Mouse (Mus musculus): ENCODE data around the gene Cacnb1. TPM values are rescaled to one million over a fixed set of nuclear protein-coding genes. Genes with fewer than 3 reads are reported as not detected.

Cacnb1 gene
- polyA plus RNA-seq, 1 experiment from 2014 or later: 59.6 TPM

- Histone ChIP-seq H3K27me3 (replicated peaks; ENCODE audit: control insufficient read depth, insufficient read depth, low read length) (peaks cover 17% of the 10 kb centered on the region), H3K4me3 (ENCODE audit: low read length) (peak within 1 kb of the TSS; percentile 47), H3K4me1 (ENCODE audit: control insufficient read depth, insufficient read depth, low read depth, low read length) (peaks cover 12% of the 10 kb centered on the region; the same call in 1 of the 2 replicates), H3K9ac (ENCODE audit: low read depth, low read length) (peak within 1 kb of the TSS; percentile 72), H3K9me3 (ENCODE audit: control insufficient read depth, low read length) (no peaks in the 10 kb centered on the region), H3K4me2 (ENCODE audit: low read length) (peak within 1 kb of the TSS; percentile 77), H3K36me3 (ENCODE audit: control insufficient read depth, insufficient read depth, low read length) (no peaks in the 10 kb centered on the region), H3K27ac (ENCODE audit: low read depth, low read length) (peak within 1 kb of the TSS; percentile 50)
- peak; percentile 85 for ATAC-seq
- WGBS: under 1% methylated on average over 46 of the region's 48 CpGs
Observed at GRCm38 (mm10) chr11:98052989-98053834, 30.4 kb upstream of the Cacnb1 start, which contains the start of gene Stac2. Gene Stac2 (minus strand): TSS chr11:98053462.

DNA sequence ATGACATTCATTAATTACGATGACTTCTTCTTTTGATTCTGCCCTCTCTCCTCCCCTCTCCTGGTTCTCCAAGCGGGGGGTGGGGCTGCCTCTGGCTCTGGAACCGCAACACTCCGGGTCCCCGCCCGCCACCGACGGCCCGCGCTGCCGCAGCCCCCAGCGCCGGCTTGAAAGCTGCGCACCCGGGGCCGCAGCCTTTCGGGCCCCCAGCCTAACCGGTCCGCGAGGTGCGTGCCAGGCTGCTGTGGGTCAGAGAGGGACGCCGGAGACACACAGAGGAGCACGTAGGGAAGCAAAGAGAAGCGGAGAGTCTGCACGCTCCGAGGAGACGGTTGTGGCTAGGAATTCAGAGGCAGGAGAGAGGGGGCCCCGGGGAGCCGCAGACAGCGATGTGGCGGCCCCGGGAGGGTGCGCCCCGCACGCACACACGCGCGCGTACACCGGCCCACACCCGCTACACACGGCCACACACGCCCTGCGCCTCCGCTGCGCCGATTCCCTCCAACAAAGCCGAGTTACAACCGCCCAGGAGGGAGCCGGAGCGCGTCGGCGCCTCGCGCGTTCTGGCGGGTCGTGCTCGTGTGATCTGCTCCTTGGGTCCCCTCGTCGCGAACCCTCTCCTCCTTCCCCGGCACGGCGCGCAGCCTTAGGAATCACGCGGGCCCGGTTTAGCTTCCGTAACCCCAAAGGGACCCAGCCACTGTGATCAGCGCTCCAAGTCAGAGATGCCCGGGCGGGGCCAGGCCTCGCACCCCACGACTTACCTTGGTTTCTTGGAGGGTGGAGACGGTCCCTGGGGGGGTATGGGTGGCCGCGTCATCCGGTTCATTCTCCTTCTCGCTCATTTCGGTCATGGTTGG, 29.5 kb upstream of the Cacnb1 start:
- peak overlapping the region; percentile 50 for H3K27ac ChIP-seq (ENCODE audit: low read depth, low read length)
- ATAC-seq: peak; percentile 18
- WGBS: under 1% methylated on average over 71 of the region's 83 CpGs

GRCm38 (mm10) chr11:98051611-98052128, 28.8 kb upstream of the Cacnb1 start:
- H3K27me3 ChIP-seq (replicated peaks; ENCODE audit: control insufficient read depth, insufficient read depth, low read length): peaks cover 19% of the 10 kb centered on the region
- no peak for ATAC-seq
- no peaks in the 10 kb centered on the region for H3K36me3 ChIP-seq (ENCODE audit: control insufficient read depth, insufficient read depth, low read length)
- peak overlapping the region; percentile 72; the same call in 1 of the 2 replicates for H3K9ac ChIP-seq (ENCODE audit: low read depth, low read length)
- H3K4me3 ChIP-seq (ENCODE audit: low read length): peak overlapping the region; percentile 47
- H3K27ac ChIP-seq (ENCODE audit: low read depth, low read length): no peak overlapping the region
- H3K4me1 ChIP-seq (ENCODE audit: control insufficient read depth, insufficient read depth, low read depth, low read length): peaks cover 12% of the 10 kb centered on the region; the same call in 1 of the 2 replicates
- peak overlapping the region; percentile 77 for H3K4me2 ChIP-seq (ENCODE audit: low read length)
- no peaks in the 10 kb centered on the region for H3K9me3 ChIP-seq (ENCODE audit: control insufficient read depth, low read length)
- 4% methylated on average over 12 of the region's 12 CpGs for WGBS

More for the DNA sequence above, 29.5 kb upstream of the Cacnb1 start:
- Histone ChIP-seq H3K27me3 (replicated peaks; ENCODE audit: control insufficient read depth, insufficient read depth, low read length) (peaks cover 19% of the 10 kb centered on the region), H3K9ac (ENCODE audit: low read depth, low read length) (peak overlapping the region; percentile 72), H3K4me1 (ENCODE audit: control insufficient read depth, insufficient read depth, low read depth, low read length) (peaks cover 12% of the 10 kb centered on the region; the same call in 1 of the 2 replicates), H3K9me3 (ENCODE audit: control insufficient read depth, low read length) (no peaks in the 10 kb centered on the region), H3K4me2 (ENCODE audit: low read length) (peak overlapping the region; percentile 77), H3K4me3 (ENCODE audit: low read length) (peak overlapping the region; percentile 47), H3K36me3 (ENCODE audit: control insufficient read depth, insufficient read depth, low read length) (no peaks in the 10 kb centered on the region)

DNA sequence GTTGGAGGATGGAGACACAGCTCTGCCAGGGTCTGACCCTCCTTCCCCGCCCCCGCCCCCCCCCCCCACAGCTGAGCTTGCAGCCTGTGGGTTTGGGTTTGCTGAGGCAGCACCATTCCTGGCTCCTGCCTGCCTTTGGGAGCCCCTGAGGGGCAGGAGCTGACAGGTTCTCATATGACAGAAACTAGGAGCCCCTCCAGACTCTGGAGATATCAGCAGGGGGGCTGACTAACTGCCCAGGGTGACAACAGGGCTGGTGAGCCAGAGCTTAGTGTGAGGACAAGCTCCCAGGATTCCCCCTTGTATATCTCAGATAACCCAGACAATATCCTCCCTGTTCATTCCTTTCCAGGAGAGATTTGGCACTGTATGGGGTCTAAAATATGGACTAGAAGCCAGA, 28.1 kb upstream of the Cacnb1 start:
- WGBS: 0% methylated on average over 1 of the region's 2 CpGs
- Histone ChIP-seq H3K4me3 (ENCODE audit: low read length) (no peak overlapping the region), H3K4me2 (ENCODE audit: low read length) (no peak overlapping the region)

DNA sequence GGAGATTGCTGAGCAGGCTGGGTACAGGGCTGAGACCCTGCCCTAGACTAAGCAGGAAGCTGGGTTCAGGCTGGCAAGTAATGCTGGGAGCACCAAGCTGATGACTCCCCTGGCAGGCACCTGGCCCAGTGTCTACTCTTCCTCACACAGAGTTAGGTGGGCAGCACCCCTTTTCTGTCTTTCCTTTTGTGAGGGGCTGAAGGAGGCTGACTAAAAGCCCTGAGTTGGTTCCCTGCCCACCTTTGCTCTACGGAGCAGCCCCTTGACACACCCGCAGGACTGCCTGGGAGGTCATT, 27.6 kb upstream of the Cacnb1 start:
- no peaks in the 10 kb centered on the region for H3K36me3 ChIP-seq (ENCODE audit: control insufficient read depth, insufficient read depth, low read length)
- peaks cover 17% of the 10 kb centered on the region for H3K27me3 ChIP-seq (replicated peaks; ENCODE audit: control insufficient read depth, insufficient read depth, low read length)
- H3K9me3 ChIP-seq (ENCODE audit: control insufficient read depth, low read length): no peaks in the 10 kb centered on the region
- no peak overlapping the region for H3K9ac ChIP-seq (ENCODE audit: low read depth, low read length)
- H3K27ac ChIP-seq (ENCODE audit: low read depth, low read length): no peak overlapping the region
- peaks cover 12% of the 10 kb centered on the region; the same call in 1 of the 2 replicates for H3K4me1 ChIP-seq (ENCODE audit: control insufficient read depth, insufficient read depth, low read depth, low read length)
- ATAC-seq: no peak
- H3K4me3 ChIP-seq (ENCODE audit: low read length): no peak overlapping the region
- H3K4me2 ChIP-seq (ENCODE audit: low read length): no peak overlapping the region
- WGBS: 4% methylated on average over 2 of the region's 2 CpGs

More for the DNA sequence above, 28.1 kb upstream of the Cacnb1 start:
- Histone ChIP-seq H3K27ac (ENCODE audit: low read depth, low read length) (no peak overlapping the region), H3K9me3 (ENCODE audit: control insufficient read depth, low read length) (no peaks in the 10 kb centered on the region), H3K27me3 (replicated peaks; ENCODE audit: control insufficient read depth, insufficient read depth, low read length) (peaks cover 19% of the 10 kb centered on the region), H3K36me3 (ENCODE audit: control insufficient read depth, insufficient read depth, low read length) (no peaks in the 10 kb centered on the region), H3K9ac (ENCODE audit: low read depth, low read length) (no peak overlapping the region), H3K4me1 (ENCODE audit: control insufficient read depth, insufficient read depth, low read depth, low read length) (peaks cover 12% of the 10 kb centered on the region; the same call in 1 of the 2 replicates)
- ATAC-seq: no peak

- Histone ChIP-seq H3K4me1 (ENCODE audit: control insufficient read depth, insufficient read depth, low read depth, low read length) (peaks cover 12% of the 10 kb centered on the region; the same call in 1 of the 2 replicates), H3K27me3 (replicated peaks; ENCODE audit: control insufficient read depth, insufficient read depth, low read length) (peaks cover 17% of the 10 kb centered on the region), H3K9ac (ENCODE audit: low read depth, low read length) (no peak overlapping the region), H3K36me3 (ENCODE audit: control insufficient read depth, insufficient read depth, low read length) (no peaks in the 10 kb centered on the region), H3K27ac (ENCODE audit: low read depth, low read length) (no peak overlapping the region), H3K4me2 (ENCODE audit: low read length) (no peak overlapping the region), H3K4me3 (ENCODE audit: low read length) (no peak overlapping the region), H3K9me3 (ENCODE audit: control insufficient read depth, low read length) (no peaks in the 10 kb centered on the region)
- WGBS: 78% methylated on average over 14 of the region's 14 CpGs
- no peak for ATAC-seq
Observed at GRCm38 (mm10) chr11:98049672-98050519, 27.1 kb upstream of the Cacnb1 start.

- WGBS: 59% methylated on average over 4 of the region's 4 CpGs
- H3K27ac ChIP-seq (ENCODE audit: low read depth, low read length): no peak overlapping the region
- peaks cover 14% of the 10 kb centered on the region for H3K27me3 ChIP-seq (replicated peaks; ENCODE audit: control insufficient read depth, insufficient read depth, low read length)
- peaks cover 10% of the 10 kb centered on the region; the same call in 1 of the 2 replicates for H3K4me1 ChIP-seq (ENCODE audit: control insufficient read depth, insufficient read depth, low read depth, low read length)
- H3K9me3 ChIP-seq (ENCODE audit: control insufficient read depth, low read length): no peaks in the 10 kb centered on the region
- ATAC-seq: peak; percentile 79
- no peak overlapping the region for H3K4me3 ChIP-seq (ENCODE audit: low read length)
- H3K36me3 ChIP-seq (ENCODE audit: control insufficient read depth, insufficient read depth, low read length): no peaks in the 10 kb centered on the region
- H3K4me2 ChIP-seq (ENCODE audit: low read length): no peak overlapping the region
- H3K9ac ChIP-seq (ENCODE audit: low read depth, low read length): no peak overlapping the region
Observed at GRCm38 (mm10) chr11:98047745-98048144, 24.9 kb upstream of the Cacnb1 start.

GRCm38 (mm10) chr11:98046466-98046865, 23.6 kb upstream of the Cacnb1 start:
- no peak for ATAC-seq
- Histone ChIP-seq H3K36me3 (ENCODE audit: control insufficient read depth, insufficient read depth, low read length) (no peaks in the 10 kb centered on the region), H3K4me3 (ENCODE audit: low read length) (no peak overlapping the region), H3K27me3 (replicated peaks; ENCODE audit: control insufficient read depth, insufficient read depth, low read length) (peaks cover 13% of the 10 kb centered on the region), H3K4me1 (ENCODE audit: control insufficient read depth, insufficient read depth, low read depth, low read length) (no peaks in the 10 kb centered on the region; the same call in 1 of the 2 replicates), H3K27ac (ENCODE audit: low read depth, low read length) (no peak overlapping the region), H3K4me2 (ENCODE audit: low read length) (no peak overlapping the region), H3K9ac (ENCODE audit: low read depth, low read length) (no peak overlapping the region), H3K9me3 (ENCODE audit: control insufficient read depth, low read length) (no peaks in the 10 kb centered on the region)
- 58% methylated on average over 1 of the region's 1 CpGs for WGBS

Measured in hindbrain, embryonic 16.5 days (tissue).